Mouse (Mus musculus) lung, postnatal 36 days (tissue): Measurements from ENCODE around the gene Col23a1.
"Not testable (repeated sequence)": the region's sequence is repeated elsewhere in the genome, so short reads cannot be mapped to it uniquely, and the experiment has no call there.

Source experiments
- DNase-seq: peaks from one replicate; pipeline ENCODE4 v3.0.0; 2022; ENCODE audit warnings: mixed read lengths

Gene Col23a1

GRCm38 (mm10) chr11:51329837-51330714 lies 40.4 kb downstream of the Col23a1 start:
- peak; percentile 27 for DNase-seq

GRCm38 (mm10) chr11:51334017-51334416 lies 44.3 kb downstream of the Col23a1 start:
- DNase-seq = no peak

- DNase-seq = no peak
These were observed 47.9 kb downstream of the Col23a1 start for GRCm38 (mm10) chr11:51337585-51337984.

- DNase-seq = no peak
These were observed 48.7 kb downstream of the Col23a1 start for GRCm38 (mm10) chr11:51338416-51338815.

GRCm38 (mm10) chr11:51341091-51341490 lies 51.4 kb downstream of the Col23a1 start:
- DNase-seq = no peak

GRCm38 (mm10) chr11:51342776-51343175 lies 53.1 kb downstream of the Col23a1 start:
- no peak for DNase-seq

- DNase-seq = peak; percentile 44
These were observed 53.6 kb downstream of the Col23a1 start for GRCm38 (mm10) chr11:51343312-51343711.

- DNase-seq = peak; percentile 15
These were observed 54.1 kb downstream of the Col23a1 start for GRCm38 (mm10) chr11:51343728-51344289.

GRCm38 (mm10) chr11:51345481-51346465 lies 56.1 kb downstream of the Col23a1 start:
- no peak for DNase-seq

GRCm38 (mm10) chr11:51347756-51348155 lies 58.0 kb downstream of the Col23a1 start:
- no peak for DNase-seq

GRCm38 (mm10) chr11:51349665-51350064 lies 59.9 kb downstream of the Col23a1 start:
- DNase-seq = no peak

GRCm38 (mm10) chr11:51351151-51351550 lies 61.4 kb downstream of the Col23a1 start:
- no peak for DNase-seq

GRCm38 (mm10) chr11:51351841-51352240 lies 62.1 kb downstream of the Col23a1 start:
- DNase-seq = no peak

GRCm38 (mm10) chr11:51353746-51354145 lies 64.0 kb downstream of the Col23a1 start:
- no peak for DNase-seq

- not testable (repeated sequence) for DNase-seq
These were observed 69.3 kb downstream of the Col23a1 start for GRCm38 (mm10) chr11:51358981-51359380.

GRCm38 (mm10) chr11:51364353-51364752 lies 74.6 kb downstream of the Col23a1 start:
- DNase-seq = no peak

GRCm38 (mm10) chr11:51367334-51367733 lies 77.6 kb downstream of the Col23a1 start:
- DNase-seq = no peak

GRCm38 (mm10) chr11:51370273-51370672 lies 80.6 kb downstream of the Col23a1 start:
- DNase-seq = no peak

GRCm38 (mm10) chr11:51371321-51371720 lies 81.6 kb downstream of the Col23a1 start:
- no peak for DNase-seq

GRCm38 (mm10) chr11:51371926-51372325 lies 82.2 kb downstream of the Col23a1 start:
- DNase-seq = no peak

- DNase-seq = no peak
These were observed 87.5 kb downstream of the Col23a1 start for GRCm38 (mm10) chr11:51377199-51377598.

GRCm38 (mm10) chr11:51388892-51389340 lies 99.2 kb downstream of the Col23a1 start:
- DNase-seq = no peak

- no peak for DNase-seq
These were observed 100.0 kb downstream of the Col23a1 start for GRCm38 (mm10) chr11:51389763-51390162.
